Mouse (Mus musculus) lung, postnatal 14 days (tissue): Measurements from ENCODE around the gene Phf13.
A peak's percentile ranks its signal among the peaks of the same experiment; 100 is the strongest.

Experiments
- DNase-seq: peaks from one replicate; pipeline ENCODE4 v3.0.0; 2021

The Phf13 gene

DNA sequence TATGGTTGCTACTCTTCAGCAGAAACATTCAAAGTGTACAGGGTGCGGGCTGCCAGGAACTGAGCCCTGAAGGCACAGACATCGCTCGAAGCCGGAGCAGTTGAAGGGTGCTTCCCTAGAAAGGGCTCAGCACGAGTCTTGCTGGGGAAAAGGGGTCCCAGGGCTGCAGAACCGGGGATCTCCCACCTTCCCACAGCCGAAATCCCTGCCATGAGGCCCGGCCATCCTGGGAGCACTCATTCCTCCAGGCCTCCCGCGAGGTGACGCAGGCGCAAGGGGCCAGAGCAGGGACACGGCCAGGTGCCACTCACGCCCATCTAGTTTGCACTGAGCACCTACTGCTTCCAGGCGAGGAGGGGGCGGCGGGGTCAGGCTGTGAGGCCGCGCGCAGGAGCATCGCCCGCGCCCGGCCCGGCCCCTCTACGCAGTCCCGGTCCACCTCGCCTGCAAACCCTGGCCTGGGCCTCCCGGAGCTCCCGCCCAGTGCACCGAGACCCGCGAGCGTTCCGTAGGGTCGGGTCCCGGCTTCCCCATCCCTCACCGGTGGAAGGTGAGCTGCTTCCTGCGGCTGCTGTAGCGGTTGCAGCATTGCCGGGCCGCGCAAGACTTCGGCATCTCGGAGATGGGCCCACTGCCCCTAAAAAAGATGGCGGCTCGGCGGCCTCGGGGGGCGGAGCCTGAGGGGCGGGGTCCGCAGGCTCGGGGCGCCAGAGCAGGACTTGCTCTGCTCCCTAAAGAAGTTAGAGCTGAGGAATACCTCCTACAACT is 7.5 kb downstream of the Phf13 start, which contains the start of gene Thap3:
TSS of gene Thap3 (minus strand) at position 656 of the 768 bp plus-strand sequence.
- DNase-seq: peak; percentile 83

DNA sequence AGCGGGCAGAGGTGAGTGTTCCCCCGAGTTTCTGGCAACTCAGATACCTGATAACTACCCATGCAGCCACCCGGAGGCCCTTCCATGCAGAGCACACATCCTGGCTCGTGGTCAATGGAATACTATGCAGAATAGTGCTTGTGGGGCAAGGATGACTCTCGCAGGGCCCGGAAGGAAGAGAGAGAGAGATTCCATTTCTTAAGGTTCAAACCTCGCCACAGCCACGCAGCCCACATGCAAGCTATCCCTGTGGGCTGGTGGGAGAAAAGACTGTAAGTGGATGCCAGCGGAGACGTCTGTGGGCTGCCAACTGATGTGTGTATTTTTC is 8.1 kb downstream of the Phf13 start:
- DNase-seq: no peak

DNA sequence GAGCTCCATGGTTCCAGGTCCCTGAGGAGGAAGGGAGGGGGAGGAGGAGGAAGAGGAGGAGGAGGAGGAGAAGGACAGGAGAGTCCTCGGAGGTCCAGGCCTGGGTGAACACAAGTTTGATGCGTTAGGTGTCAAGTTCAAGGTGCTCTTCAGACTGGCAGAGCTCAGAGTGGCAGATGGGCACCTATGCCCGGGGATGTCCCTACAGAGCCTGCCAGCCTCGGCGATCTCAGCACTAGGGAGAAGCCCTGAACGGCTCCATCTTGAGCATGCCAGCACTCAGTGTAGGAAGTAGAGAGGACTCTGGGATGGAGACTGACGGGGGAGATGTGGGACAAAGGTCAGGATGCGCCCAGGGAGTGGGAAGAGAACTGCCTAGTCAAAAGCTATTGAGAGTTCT is 9.4 kb downstream of the Phf13 start:
- DNase-seq: no peak

DNA sequence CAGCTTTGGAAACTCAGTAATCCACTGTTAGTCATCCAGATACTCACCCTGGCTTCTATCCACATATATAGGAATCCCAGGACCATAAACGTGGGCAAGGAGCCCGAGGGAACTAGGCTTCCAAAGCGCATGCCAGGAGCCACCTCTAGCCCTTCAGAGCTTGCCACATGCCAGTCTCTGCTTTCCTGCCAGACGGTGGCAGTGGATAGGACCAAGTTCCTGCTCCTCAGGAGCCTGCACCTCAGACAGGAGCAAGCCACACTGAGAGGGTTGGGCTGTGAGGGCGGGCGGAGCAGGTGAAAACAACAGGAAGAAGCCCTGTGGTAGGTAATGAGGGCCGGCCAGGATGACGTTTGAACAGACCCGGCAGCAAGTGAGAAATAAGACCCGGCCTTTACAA is 10.2 kb downstream of the Phf13 start:
- DNase-seq: no peak

DNA sequence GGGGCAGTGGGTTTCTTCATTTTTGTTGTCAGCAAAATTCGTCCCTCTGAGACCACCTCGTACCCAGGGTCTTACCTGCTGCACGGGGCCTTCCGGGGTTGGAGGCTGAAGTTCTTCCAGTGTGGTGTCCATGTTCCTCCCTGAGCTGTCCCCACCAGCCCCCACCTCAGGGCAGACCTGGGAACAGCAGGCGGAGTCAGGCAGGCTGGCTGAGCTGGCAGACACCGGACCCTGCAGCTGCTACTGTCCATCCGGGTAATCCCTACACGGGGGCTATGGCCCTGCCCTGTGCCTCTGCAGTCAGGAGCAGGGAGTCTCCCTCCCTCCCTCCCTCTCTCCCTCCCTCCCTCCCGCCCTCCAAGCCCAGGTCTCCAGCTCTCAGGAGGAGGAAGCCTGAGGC is 12.5 kb downstream of the Phf13 start:
- DNase-seq: no peak

DNA sequence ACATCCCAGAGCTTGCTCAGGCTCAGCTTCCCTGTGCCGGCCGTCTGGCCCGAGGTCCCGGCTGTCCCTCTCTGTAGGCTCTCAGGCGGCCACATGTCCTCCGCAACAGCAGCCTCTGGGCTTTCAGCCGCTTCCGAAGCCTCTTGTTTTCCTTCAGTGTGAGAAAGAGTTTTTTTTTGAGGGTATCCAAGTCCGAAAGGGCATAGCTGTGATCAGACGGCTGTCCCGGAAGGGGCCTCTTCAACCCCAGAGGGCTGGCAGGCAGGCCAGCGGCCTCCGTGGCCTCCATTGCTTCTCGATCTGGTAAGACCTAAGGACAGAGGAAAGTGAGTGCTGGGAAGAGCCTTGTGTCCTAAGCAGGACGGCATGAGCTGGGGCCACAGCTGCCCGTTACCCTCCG is 13.0 kb downstream of the Phf13 start:
- no peak for DNase-seq

DNA sequence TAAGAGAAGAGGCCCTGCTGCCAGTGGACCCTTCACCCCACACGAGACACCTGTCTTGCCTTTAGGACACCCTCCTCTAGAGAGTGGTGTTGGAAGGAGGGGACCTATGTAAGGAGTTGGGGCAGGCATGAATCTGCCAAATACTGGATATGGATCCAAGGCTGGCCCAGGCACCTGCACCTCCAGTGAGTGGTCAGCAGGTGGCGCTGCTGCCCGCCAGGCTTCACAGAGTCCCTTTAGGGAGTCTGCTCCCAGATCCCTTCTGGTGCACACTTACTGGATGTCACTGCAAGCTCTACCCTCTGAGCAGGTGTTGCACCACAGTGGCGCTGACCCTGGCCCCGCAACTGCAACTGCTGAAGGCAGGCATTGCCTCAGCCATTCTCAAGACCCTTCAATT is 14.7 kb downstream of the Phf13 start:
- peak; percentile 83 for DNase-seq

DNA sequence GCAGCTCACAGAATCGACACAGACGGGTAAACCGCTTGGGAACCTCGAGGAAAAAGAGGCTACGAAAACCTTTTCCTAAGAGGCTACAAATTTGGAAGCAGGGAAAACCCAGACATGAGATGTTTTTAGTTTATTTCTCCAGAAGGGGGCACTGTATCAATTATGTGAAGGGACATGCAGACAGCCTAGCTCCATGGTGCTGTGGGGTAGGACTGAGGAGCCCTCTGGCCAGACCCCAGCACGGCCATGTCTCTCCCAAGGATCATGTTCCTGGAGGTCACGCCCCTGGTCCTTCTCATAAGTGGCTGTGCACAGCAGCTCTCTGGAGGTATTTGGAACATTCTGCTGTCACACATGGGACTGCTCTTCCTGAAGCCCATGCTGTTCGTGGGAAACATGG is 15.4 kb downstream of the Phf13 start:
- no peak for DNase-seq

DNA sequence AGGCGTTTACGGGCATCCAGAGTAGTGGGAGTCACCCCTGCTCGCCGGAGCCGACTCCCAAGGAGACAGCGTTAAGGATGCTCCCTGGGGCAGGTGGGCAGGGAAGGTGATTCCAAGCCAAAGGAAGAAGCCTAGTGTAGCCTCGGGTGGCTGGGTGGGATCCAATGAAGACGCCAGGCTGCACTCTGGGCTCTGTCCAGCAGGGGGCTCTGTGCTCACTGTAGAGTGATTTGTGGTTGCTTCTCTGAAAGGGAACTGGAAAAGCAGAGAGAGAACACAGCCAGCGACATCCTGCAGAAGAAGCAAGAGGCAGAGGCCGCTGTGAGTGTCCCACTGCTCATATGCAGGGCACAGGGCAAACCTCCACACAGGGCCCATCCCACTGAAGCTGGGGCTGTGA is 18.3 kb downstream of the Phf13 start:
- DNase-seq: peak; percentile 91

DNA sequence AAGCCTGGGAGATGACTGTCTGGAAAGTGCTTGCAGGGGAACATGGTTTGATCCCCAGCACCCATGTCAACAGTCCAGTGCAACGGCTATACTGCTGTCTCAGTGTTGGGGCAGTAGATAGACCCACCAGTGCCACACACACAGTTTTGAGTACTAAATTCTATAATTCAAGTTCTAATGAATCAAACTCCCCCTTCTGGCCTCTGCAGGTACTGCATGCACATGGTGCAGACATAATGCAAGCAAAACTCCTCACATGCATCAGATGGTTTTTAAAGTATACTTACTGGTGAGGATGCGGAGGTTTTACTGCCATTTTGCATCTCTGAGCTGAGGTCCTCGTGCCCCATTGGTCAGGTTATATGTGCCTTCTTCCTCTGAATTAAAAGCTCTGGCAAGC is 20.6 kb downstream of the Phf13 start:
- DNase-seq: peak; percentile 26

DNA sequence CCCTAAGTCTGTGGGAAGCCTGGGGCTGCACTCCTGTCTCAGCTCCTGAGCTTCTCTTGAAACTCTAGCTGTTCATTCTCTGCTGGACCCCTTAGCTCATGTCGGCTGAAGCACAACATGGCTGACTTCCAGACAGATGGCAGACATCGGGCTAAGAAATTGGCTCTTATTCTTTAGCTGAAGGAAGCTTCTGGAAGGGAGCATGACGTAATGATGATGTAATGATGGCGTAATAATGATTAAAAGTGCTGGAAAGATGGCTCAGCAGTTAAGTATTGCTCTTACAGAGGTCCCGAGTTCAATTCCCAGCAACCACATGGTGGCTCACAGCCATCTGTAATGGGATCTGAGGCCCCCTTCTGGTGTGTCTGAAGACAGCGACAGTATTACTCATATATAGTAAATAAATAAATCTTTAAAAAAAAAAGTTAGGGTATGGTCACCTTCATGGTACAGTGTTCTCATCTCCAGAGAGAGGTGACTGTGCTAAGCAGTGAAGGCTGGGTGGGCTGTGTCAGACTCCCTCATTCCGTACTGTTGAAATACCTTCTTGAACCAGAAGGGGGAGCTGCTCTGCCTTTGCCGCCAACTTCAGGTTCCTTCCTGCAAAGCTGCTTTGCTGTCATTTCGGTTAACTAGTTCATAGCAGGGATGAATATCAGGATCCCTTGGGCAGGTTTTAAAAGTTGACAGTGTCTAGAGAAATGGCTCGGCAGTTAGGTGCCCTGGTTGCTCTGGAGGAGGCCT is 23.7 kb downstream of the Phf13 start:
- peak; percentile 28 for DNase-seq

DNA sequence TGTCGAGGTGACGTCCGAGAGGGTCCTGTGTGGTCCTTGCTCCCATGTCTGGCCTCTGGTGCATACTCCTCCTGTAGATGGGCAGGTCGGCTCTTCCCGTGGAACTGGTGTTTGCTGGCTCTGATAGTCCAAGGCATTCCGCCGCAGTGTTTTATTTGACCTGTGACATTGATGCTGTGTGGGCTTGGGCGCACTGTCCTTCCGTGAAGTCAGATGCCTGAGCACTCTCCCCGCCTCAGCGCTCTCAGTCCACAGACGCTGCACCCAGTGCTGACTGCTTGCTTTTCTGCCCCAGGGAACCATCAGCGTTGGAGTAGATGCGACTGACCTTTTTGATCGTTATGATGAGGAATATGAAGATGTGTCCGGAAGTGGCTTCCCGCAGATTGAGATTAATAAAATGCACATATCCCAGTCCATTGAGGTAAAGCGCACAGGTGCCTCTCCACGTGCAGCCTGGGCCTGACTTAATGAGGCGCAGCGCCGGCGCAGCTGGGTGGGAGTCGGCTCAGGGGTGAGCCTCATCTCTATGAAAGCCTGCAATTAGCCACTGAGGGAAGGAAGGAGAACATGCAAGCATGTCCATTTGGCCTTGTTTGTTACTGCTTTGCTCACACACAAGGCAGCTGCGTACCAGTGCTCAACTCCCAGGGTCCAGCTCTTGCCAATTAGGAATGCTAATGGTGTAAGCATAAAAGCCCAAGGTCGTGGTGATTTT is 27.7 kb downstream of the Phf13 start:
- DNase-seq: no peak

DNA sequence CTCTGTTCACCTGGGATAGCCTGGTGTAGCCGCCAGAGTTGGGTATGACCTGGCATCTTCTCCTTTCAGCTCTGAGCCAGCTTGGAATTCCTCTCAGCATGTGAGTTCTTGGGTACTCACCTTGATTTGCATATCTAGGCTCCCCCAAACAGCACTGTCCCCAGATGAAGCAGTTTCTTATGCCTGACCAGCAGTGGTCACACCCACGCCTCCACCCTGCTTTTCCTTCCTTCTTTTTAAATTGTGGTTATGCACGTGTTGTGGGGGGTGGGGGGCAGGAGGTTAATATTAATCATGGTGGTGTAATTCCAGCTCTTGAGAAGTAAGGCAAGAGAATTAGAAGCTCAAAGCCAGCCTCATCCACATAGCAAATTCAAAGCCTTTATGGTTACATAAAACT is 33.2 kb downstream of the Phf13 start:
- no peak for DNase-seq

DNA sequence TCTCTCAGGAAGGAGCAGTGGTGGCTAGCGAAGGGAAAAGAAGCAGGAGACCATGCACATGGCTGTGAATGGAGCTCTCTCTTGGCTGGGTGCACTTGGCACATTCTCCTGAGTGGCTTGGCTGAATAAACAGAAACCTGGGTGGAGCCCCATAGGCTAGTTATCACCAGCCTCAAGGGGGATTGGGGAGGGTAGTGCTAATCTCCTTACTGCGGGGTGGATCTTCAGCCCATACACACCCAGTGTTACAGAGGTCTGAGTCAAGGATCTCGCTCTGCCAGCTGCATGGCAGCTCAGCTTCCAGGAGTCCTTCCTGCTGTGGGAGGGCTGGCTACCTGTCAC is 35.6 kb downstream of the Phf13 start:
- no peak for DNase-seq

DNA sequence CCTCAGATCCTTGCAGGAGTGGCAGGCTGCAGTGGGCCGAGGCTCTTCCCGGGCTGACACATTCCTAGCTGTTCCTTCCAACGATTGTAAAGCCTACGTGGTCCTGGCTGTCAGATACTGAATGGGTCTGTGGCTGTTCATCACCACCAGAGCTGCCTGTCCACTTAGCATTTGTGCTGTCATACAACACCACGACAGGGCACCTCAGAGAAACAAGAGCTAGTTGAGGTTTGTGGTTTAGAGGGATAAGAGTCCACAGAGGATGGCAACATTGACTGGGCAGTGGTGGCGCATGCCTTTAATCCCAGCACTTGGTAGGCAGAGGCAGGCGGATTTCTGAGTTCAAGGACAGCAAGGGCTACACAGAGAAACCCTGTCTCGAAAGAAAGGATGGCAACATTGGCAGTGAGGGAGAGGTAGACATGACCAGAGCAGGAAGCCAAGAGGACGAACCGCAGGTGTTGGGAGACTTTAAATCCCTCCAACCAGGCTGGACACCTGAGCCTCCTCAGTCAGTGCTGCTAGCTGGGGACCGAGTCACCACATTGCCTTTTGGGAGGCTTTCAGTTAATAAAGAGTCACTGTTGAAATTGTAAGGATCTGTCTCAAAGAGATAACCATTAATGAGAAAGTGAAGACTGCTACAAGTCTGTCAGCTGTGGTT is 36.1 kb downstream of the Phf13 start:
- DNase-seq: no peak

DNA sequence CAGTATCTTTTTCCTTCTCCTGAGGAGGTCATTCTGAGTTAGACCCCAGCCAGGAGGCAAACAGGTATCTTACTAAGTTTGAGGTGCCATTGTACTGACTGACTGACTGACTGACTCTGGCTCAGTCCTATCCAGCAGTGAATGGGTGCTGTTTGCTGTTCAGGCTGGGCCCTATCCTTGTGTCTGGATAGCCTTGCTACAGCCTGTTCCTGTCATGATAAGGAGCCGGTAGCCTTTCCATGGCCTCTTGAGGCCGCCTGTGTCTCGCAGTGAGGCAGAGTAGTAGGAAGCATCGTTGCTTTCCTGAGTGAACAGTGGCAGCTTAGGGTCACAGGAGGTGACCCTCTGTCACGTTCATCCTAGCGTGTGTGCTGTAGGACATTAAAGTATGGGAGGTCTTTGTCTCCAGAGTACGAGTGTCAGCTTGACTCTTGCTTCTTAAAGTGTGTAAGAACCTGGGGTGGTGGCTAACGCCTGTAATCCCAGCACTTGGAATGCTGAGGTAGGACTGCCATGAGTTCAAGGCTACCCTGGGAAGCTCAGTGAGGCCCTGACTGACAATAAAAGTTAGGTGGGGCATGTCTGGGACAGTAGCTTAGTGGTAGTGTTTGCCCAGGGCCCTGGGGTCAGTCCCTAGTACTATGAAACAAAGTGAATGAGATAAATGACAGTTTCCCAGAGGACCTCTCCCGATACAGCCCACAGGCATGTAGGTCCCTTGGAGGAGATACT is 38.3 kb downstream of the Phf13 start:
- no peak for DNase-seq

DNA sequence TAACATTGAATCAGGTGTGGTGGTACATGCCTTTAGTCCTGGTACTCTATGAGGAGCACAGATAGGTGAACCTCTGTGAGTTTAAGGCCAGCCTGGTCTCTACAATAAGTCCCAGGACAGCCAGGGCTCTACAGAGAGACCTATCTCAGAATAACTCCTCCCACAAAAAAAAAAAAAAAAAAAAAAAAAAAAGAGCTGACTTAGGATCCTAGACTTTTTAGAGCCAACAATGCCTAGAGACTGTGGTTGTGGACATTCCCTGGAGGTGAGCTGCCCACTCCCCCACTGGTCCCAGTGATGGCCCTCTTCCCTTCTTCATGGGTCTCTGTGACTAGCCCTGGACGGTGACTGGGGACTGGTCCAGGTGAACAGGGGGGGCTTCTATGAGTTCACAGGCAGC is 40.3 kb downstream of the Phf13 start:
- no peak for DNase-seq

DNA sequence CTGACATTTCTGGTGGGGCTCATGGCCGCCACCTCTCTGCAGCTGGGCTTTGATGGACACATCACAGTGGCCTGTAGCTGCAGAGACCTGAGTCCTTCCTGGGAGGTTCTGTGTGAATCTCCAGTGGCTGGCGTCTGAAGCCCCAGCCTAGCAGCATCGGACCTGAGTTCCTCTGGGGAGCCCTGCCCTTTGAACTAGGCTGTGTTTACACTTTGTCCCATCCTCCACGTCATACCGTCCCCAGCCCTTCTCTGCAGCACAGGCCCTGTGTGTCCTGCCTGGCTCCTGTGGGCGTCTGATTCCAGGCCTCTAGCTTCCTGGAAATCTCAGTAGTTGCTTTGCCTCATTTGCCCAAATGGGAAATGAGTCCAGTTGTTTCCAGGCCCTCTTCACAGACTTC is 42.8 kb downstream of the Phf13 start:
- no peak for DNase-seq

DNA sequence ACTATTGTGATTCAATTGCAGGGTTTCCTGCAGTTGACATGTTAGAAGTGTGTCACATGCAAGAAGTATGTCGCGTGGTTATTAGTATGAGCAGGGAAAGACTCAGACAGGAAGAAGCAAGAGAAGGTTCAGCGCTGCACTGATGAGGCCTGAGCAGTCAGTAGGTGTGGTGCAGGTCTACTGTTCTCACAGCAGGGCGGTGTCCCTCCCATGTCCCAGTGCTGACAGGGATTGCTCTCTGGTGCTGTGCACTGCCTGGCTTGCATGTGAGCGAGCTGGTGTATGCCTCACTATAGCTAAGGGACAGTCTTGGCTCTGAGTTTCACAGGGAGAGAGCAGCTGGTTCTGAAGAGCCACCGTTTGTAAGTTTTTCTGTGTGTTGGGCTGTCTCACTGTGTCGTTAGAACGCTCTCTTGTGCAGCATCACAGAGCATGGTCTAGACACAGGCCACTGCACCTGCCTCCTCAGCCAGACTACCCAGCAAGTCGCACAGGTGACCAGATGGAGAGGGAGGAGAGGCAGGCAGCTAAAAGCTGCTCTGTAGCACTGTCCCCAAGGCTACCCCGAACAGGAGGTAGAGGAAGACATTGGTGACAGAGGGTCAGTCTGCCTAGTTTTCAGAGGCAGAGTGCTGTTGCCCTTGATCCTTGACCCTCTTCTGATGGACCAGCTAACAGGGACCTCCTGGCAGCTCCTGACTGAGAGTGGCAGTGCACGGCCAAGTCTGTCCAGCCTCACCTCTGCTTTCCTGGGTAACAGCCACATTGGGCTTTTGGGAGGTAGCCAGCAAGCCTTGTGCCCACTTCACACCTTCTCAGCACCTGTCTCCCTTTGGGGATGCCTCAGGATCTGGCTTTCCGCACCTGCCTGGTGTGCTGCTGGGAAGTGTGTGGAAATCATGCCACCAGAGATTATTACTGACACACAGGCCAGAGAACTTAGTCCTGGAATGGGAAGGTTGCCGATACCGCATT is 47.3 kb downstream of the Phf13 start:
- no peak for DNase-seq

DNA sequence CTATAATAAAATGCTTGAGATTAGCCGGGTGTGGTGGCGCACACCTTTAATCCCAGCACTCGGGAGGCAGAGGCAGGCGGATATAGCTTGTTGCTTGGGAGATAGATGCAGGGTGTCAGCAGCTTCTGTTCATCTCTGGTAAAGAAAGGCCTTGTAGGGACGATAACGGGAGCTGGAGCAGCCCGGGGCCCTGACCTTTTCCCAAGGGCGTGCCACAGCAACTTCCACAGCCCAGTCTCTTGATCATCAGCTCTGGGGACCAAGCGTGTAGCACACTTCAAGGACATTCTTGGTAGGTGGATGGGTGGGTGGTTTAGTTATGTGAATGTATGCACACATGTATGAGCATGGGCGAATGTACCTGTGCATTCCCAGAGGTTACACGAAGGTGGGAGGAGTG is 49.8 kb downstream of the Phf13 start:
- no peak for DNase-seq
